Mouse (Mus musculus) brain, adult 2 months (tissue): Measurements from ENCODE around the gene Scnn1a.

ENCODE experiments used
- DNase-seq: peaks from one replicate; pipeline ENCODE4 v3.0.0; 2011; ENCODE audit warnings: low read depth, low spot score

The Scnn1a gene

GRCm38 (mm10) chr6:125309406-125309805 lies 11.1 kb upstream of the Scnn1a start:
- no peak for DNase-seq

GRCm38 (mm10) chr6:125312171-125312570 lies 8.3 kb upstream of the Scnn1a start:
- DNase-seq = no peak

DNA sequence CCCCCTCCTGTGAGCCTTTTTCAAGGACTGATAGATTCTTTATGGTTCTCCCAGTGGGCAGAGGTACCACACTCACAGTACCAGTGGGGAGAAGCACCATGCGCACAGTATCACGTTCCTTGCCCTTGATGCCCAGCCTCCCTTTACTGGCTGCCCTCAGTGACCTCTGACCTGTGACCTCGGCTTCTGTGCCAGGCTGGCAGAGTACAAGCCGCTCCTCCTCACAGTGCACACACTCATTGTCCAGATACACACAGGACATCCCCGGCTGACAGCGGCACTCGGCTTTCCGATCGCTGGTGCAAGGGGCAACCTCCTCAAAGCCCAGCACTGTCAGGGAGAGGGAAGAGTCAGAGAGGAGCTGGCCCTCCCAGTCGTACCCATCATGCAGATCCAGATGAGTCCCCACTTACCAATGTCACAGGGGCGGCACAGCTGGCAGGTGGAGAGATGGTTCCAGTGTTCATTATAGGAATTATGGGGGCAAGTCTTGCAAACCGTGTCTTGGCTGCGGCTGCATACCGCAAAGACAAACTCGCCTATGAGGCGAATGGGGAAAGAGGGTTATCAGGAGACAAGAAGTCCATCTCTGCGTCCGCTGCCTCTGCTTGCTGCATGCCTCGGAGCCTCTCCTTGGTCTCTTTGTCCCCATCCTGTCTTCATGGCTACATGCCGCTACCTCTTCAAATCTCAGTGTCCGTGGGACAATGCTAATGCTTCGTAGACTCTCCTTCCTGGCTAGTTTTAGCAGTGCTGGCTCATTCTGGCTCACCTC lies 7.7 kb upstream of the Scnn1a start:
- no peak for DNase-seq

DNA sequence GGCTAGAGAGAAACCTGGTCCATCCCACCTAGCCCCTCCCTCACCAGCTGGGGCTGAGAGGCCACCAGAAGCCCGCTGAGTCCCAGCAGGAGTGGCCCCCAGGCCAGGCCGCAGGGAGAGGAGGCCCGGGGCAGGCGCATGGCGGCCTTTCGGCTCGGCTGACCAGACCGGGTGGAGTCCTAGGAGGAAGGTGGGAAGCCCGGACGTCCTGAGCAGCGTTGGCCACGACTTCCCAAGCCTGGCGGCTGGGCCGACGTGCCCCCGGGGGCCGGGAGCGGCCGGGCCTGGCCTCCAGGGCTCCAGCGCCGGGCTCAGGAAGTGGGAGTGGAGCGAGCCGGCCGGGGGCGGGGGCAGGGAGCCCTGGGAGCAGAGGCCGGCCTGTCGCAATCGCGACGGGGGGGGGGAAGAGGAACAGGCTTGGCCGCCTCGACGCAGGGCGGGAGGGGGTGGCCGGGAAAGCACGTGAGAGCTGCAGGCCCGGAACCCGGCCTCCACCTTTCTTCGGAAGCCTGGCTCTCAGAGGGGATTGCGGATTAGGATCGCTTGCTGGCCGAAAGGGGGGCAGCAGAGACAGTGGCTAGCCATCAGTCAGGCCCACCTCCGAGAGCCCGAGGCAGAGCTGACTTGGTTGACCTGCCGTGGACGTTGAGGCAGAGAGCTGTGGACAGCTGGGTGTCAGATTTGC lies 6.8 kb upstream of the Scnn1a start, which contains the start of gene Ltbr:
Gene Ltbr (minus strand): TSS at position 340 of the 685 bp plus-strand sequence.
- peak; percentile 57 for DNase-seq

DNA sequence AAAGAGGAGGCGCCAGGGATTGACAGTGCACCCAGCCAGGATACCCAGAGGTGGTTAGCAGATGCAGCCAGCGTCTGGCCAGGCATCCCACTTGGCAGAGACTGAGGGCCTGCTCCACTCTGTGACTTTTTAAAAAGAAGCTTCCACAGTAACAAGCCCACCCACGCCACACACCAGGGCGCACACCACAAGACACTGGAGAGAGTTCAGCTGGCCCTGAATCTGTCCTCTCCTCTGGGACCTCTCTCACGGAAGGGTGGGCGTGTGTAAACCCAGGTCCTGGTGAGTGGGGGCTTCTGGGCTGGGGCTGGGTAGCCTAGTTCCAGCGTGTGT lies 6.3 kb upstream of the Scnn1a start:
- peak; percentile 7 for DNase-seq

DNA sequence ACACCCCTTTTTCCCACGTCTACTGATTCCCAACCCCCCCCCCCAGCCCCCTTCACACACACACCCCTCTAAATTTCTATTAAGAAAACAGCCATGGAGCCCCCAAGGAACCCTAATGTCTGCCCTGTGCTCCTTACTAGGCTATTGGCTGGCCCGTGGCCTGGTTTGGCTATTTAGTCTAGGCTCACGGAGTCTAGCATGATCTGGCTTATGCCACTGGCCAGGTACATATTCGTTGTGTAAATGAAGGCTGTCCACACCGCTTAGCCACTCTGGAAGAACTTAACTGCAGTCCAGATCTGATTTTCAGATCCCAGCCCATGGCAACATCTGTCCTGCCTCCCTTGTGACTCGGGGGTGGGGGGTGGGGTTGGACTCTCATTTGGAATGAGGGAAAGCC lies 5.7 kb upstream of the Scnn1a start:
- DNase-seq = no peak

DNA sequence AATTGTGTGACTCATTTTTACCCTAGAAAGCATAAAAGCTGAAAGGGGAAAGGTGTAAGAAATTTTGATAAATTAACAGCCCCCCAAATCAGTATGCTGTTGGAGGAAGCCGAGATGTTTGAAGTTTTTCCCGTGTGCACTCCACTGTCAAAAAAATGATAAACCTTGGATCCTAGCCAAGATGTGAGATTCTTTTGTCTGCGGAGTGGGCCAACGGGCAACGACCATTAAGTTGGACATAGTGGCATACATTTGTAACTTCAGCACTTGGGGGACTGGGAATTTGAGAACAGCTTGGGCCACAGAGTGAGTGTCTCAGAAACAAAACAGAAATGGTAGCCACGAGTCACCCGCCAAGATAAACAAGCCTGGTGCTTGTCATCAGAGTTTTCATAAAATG lies 3.4 kb upstream of the Scnn1a start:
- no peak for DNase-seq

DNA sequence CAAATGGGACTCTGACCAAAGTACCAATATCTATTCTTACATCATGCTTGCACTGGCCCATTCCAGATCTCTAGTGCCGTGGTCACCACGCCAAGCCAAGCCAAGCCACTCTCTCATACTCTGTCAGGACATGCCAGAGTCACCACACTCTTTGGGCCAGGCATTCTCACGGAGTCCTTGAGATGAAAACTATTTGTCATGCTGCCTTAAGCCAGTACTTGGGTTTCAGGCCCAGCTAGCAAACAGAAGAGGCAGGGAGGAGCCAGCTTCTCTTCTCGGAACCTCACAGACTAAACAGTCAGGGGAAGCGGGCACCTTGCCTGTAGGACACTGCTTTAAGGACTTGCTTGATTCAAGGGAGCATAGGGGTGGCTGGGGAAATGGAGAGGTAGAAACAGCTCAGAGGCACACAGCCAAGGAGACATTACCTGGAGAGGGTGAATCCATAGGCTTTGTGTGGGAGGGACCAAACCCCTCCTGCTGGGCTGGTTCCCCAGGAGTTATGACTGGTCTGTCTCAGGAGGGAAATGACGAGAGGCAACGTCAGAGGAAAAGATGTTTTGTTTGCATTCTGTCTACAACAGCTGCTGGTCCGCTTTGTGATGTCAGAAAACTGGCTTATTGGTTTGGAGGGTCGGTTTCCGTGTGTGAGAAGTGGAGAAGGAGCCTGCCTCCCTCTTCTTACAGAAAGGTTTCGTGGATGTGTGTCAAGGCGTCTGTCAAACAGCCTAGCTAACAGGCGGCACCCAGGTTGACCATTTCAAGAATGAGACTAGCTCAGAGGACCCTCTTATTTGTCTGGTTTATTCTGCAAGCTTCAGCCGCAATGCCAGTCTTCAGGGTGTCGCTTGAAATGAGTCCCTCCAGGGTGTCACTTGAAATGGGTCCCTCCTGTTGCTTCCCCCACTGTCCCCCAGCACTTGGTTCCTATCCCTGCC lies 1.2 kb upstream of the Scnn1a start:
- no peak for DNase-seq

- DNase-seq = no peak
Measured at GRCm38 (mm10) chr6:125319919-125320296, 551 bp upstream of the Scnn1a start.

DNA sequence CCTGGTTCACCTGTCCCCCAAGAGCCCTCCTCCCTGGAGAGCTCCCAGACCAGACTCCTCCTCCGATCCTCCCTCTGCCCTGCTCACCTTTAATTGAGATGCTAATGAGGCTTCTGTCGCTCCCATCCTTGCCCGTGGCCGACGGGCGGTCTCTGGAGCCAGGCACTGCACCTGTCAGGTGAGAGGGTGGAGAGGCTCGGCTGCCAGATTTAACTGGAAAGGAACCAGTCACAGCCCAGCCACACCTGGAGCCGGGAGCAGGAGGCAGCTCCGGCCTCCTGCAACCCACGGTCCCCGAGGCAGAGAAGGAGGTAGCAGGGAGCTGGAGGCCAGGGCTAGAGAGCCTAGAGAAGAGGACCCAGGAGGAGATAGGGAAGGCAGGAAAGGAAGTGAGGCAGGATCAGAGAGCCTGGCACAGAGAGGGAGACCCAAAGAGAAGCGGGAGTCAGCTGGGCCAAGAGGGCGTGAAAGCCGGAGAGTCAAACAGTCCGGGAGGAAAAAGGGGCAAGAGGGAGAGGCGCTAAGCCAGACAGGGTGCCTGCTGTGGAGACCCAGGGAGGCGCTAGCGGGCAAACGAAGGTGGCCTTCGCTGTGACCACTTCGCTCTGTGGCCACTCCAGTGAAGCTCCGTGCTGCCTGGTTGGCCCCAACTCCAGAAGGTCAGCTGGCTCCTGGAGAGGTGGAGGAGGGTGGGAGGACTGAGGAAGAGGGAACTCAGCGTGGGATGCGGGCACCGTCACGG lies 826 bp downstream of the Scnn1a start:
- DNase-seq = no peak

DNA sequence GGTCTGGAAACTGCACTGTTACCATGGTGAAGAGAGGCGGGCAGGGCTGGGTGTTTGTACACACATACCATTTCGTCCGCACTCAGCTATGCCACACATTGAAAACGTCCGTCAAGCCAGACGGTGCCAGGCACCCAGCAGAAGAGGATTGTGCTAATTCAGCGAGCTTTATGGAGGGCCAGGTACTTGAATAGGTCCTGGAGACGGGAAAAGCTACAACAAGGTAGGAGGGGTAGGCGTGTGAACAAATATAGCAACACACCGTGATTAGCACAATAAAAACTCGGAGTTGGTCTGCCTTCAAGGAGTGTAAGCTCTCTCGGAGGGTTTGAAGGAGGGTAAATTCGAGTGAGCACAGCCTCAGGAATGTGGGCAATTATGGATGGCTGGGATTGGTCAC lies 2.3 kb downstream of the Scnn1a start:
- DNase-seq = peak; percentile 30

DNA sequence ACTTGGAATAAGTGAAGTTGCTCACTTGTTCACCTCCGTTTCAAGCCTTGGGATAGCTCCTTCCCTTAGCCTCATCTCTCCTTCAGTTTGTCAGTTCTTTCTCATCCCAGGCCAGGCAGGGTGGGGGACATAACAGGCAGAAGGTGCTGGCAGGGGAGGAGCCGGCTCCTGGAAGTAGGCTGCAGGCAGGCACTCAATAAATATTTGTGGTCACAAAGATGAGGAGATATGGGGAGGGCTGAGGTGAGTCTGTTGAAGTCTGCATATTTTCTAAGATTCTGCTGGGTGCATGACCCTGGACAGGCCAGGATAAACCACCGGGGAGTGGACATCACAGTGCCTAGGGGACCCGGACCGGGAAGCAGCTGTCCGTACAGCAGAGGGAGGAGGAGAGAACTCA lies 3.1 kb downstream of the Scnn1a start:
- no peak for DNase-seq

DNA sequence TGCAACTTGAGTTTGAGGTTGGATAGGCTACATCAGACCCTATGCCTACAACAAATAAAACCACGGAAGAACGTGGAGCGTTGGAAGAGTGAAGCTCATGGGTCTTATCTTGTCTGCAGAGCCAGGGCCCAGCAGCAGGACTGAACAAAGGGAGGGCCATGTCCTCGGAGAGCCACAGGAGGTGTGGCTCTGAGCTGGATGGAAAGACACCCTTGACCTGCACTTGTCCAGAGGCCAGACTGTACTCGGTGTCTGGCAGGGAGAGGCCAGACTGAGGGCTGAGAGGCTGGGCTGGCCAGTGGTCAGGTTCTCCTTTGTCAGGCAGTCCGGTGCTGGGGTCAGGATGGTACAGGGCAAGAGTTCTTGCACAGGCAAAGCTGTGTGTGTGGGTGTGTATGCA lies 4.9 kb downstream of the Scnn1a start:
- no peak for DNase-seq

DNA sequence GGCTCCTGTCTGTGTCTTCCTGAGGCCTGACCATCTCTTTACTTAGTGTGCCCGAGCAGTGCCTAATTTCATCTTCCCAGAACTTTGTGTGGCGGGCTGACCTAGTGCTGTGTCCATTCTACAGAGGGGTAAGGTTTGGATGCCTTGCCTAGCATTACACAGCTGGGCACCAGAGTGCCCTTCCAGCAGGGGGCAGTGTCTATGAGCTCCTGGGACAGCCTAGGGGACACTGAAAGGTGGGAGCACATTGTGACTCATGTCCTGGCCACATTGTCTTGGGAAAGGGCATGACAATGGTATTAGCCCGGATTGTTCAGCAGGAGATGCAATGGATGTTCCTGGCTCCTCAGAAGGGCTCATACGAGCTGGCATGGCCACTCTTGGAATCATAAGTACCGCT lies 7.8 kb downstream of the Scnn1a start:
- DNase-seq = no peak

- peak; percentile 71 for DNase-seq
Measured at GRCm38 (mm10) chr6:125330626-125331326, 10.3 kb downstream of the Scnn1a start.

- DNase-seq = no peak
Measured at GRCm38 (mm10) chr6:125333112-125333899, 12.8 kb downstream of the Scnn1a start.

- DNase-seq = no peak
Measured at GRCm38 (mm10) chr6:125334356-125334755, 13.9 kb downstream of the Scnn1a start.

DNA sequence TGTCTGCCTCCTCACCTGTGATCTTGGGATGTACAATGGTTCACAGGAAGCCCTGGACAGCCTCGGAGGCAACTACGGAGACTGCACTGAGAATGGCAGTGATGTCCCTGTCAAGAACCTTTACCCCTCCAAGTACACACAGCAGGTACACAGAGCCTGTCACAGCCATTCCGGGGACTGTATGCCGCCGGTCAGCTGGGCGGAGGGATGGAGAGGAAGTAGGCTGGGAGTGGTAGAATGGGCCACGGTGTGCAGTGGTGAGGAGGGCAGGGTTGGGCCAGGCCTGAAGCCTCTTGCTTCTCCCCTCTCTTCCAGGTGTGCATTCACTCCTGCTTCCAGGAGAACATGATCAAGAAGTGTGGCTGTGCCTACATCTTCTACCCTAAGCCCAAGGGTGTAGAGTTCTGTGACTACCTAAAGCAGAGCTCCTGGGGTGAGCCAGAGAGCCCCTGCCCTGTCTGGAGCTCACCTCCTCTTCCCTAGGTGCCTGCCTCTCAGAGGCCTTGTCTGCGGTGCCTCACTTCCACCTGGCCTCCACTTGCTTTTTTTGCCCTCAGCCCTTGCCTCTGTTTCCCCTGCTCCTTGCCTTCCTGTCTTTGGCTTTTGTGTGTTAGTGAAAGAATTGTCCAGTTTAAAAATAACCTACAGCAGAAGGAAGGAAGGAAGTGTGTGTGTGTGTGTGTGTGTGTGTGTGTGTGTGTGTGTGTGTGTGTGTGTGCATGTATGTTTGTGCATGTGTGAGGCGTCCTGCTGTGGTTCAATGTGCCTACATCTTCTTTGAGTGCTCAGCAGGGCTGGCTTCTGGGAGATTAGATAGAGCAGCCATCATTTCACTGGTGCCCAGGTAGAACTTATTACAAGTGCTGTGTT lies 18.6 kb downstream of the Scnn1a start:
- DNase-seq = no peak

DNA sequence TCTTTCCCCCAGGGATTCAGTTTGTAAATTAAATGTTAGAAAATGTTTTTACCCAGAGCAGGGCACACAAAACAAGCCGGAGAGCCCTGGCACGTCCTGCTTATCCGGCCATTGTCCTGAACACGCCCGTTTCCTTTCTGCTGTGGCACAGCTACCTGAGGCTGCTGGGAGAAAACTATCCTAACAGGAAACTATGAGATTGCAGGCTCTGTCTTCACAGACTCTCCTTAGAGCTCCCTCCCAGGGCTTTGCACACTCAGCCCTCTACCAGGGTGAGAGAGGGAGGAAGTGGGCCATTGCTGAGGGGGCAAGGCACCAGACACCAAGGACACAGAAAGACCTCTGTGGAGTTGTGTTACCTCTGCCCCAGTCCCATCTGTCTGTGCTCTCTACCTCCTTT lies 19.8 kb downstream of the Scnn1a start:
- DNase-seq = no peak
